16 mouse cellular contexts compared by ENCODE assay signal in genomic region chr6:27836159-27836558, GRCm38 (mm10).
"Had no signal": no experiment of that assay in that cellular context is flagged by ENCODE, and none has a peak within 500 bp of the region (broad histone marks: within the 10 kb centered on the region; RNA-seq: fewer than 3 reads in every experiment).

No protein-coding gene starts in this region.

- H3K27me3 ChIP-seq: neural tube, embryonic 12.5 days; neural tube, embryonic 13.5 days; neural tube, embryonic 15.5 days; stomach, embryonic 15.5 days had no signal

- DNase-seq: retina, postnatal 1 day; right cerebral cortex, adult 18-20 months; right cerebral cortex, postnatal 14 days; right cerebral cortex, postnatal 25 days; right cerebral cortex, postnatal 4 days; spleen, adult 18-20 months; thymus, adult 18-20 months; thymus, postnatal 14 days; thymus, postnatal 25 days; thymus, postnatal 36 days; thymus, postnatal 4 days had no signal

- H3K9ac ChIP-seq: neural tube, embryonic 12.5 days; neural tube, embryonic 13.5 days; neural tube, embryonic 15.5 days; stomach, embryonic 15.5 days had no signal

- H3K27ac ChIP-seq: neural tube, embryonic 12.5 days; neural tube, embryonic 13.5 days; neural tube, embryonic 15.5 days; stomach, embryonic 15.5 days; stomach, postnatal 0 days had no signal

- H3K36me3 ChIP-seq: neural tube, embryonic 12.5 days; neural tube, embryonic 13.5 days; neural tube, embryonic 15.5 days; stomach, embryonic 15.5 days had no signal

- H3K4me1 ChIP-seq: neural tube, embryonic 12.5 days; neural tube, embryonic 13.5 days; neural tube, embryonic 15.5 days; stomach, embryonic 15.5 days had no signal

- H3K4me2 ChIP-seq: neural tube, embryonic 12.5 days; neural tube, embryonic 13.5 days; neural tube, embryonic 15.5 days; stomach, embryonic 15.5 days had no signal

- H3K9me3 ChIP-seq: neural tube, embryonic 12.5 days; neural tube, embryonic 13.5 days; neural tube, embryonic 15.5 days; stomach, embryonic 15.5 days had no signal

- H3K4me3 ChIP-seq: neural tube, embryonic 12.5 days; neural tube, embryonic 13.5 days; neural tube, embryonic 15.5 days; stomach, embryonic 15.5 days had no signal
